Mouse (Mus musculus) retina, embryonic 14.5 days (tissue): ENCODE measurements at regions not wholly inside any gene's neighbourhood (a gene's known extent, or its start where the extent isn't known, plus 50 kb on each side); places are given as distances from the start of the nearest gene placed in this dataset.
A peak's percentile ranks its signal among the peaks of the same experiment; 100 is the strongest.

ENCODE experiments used
- DNase-seq: peaks from one replicate; pipeline ENCODE4 v3.0.0-alpha.2; 2015; ENCODE audit warnings: low spot score

DNA sequence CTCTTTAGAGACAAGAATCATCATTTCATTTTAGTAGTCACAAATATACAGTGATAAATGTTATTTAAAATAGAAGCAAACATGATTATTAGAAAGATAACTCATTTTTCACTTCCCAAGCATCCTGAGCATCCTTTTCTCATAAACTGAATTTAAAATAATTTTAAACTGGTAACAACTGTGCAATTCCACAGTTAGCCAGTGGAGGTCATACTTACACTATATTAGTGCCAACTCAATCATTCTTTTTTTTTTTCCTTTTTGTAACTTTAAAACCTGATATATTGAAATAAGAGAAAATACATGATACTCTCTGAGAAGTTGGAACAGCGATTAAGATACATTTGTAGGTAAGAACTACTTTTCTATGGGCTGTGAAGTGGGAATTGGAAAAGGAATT is 113.2 kb upstream of the Gm17509 start:
- DNase-seq: peak; percentile 61

DNA sequence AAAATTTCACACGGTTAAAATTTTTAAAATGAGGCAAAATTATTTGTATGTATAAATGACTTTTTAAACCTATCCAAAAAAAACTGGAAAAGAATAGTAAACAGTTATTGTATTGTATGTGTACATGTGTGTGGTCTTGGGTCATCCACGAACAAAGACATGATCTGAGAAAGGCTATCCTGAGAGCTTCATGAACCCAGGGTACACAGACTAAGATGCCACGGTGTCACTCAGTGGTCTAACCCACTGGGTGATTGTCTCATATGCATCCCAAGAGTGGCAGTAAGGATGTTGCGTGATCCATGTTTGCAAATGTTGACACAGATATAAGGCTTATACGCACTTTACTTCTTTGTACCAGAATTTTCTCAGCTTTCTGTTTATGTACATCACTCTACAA is 113.7 kb upstream of the Gm17509 start:
- DNase-seq: no peak

DNA sequence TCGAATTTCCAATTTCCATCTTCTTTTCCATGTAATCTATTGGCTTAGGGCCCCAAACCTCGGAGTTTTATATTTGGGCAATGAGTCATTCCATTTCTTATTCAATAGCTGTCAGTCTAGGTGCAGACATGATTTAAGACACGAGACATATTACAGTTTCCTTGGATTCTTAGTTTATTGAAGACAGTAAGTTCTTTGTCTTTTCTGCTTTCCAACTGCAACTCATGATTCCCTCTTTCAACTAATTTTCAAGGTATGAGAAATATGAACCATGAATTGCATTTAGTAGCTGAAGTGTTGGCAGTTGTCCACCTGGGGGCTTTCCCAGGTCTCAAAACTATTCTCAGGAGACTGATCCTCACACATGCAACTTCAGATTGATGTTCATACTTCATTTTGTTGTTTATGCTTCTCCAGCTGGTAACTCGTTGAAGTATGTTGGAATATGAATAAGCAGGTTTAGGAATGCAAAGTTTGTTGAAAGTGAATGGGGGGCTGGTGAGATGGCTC is 160.3 kb upstream of the Gm17509 start:
- no peak for DNase-seq

DNA sequence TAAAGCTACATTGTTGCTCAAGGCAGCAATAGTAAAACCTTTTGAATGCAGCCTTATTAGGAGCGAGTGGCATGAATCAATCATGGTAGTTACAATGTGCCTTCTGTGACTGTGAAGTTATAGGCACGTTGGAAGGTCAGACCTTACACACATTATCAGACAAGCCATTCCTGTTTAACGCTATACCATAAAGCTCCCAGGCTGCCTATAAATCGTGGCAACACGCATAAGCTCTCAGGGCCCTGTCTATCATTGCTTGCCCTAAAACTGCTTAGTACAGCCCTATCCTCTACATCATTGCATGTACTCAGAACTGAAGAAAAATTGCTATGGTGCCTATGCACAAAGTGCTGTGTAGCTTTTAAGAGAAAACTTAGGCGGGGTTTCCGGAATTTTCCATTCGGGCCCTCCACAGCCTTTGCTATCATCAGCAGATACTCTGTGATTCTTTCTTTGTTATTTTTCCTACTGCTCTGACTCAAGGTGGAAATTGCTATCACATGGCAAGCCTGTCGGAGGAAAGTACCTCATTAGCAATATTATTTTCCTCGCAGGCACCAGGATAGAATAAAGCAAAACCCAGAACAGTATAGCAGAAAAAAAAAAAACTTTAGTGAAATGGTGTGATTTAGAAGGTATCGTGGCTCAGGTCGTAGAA is 162.7 kb upstream of the Gm17509 start:
- no peak for DNase-seq

DNA sequence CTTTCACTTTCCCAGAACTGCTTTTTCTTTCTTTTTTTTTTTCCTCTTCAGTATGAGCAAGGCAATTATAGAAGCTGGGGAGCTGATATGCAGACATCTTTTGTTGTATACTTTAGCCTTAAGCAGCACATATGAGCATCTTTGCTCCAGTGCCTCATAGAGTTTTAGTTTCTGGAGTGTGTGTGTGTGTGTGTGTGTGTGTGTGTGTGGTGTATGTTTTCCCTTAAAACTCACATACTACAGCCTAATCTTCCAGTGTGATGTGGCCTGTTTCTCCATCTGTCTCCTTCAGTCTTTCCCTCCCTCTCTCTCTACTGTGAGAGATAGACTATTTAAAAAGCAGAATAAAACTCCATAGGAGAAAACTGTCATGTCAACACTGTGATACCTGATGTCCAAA is 169.4 kb upstream of the Gm17509 start:
- no peak for DNase-seq

DNA sequence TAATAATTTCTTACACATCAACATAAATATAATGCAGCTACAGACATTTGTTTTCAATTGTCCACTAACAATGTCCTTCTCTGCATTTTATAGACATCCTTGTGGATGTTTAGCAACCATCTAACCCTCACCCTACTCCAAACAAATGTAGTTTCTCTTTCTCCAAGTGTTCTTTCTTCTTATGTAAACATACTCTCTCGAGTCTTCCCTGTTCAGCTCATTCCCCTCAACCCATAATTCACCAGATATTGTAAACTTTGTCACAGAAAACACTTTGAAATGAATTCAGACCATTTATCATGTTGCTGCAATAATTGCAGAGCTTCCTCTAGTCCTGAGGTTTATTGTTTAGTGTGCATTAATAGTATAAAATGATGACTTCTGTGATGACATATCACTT is 172.6 kb upstream of the Gm17509 start:
- DNase-seq: no peak

DNA sequence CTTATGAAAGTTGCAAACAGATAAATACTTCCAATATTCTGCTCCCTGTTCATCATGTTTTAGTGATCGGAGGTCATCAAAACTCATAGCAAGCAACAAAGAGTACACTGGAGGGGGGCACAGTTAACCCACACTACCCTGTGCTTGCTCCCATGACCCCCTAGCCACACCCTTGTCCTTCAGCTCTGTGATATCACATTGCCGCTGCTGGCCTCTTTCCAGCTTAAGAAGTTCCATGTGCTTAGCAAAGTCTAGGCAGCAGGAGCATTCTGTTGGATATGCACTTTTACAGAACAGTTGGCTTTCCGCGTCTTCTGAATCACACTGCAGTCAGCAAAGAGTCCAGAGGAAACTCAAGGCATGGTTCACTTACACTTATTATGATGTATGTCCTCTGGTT is 180.4 kb upstream of the Gm17509 start:
- DNase-seq: no peak

DNA sequence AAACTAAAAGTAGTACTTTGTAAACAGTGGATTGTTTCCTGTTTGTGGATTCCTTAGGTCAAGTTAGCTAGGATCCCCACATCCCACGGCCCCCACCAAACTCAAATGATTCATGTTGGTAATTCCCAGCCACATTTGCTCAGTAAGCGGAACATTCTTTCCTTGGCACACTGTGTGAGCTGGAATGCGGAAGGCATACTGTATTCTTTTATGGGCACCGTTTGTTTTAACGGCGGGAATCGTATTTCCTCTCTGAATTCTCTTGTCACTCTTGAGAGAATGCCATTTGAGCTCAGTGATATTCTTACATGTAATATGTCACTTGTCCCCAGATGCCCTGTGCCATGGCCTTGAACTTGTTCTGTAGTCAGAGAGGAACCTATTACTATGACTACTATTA is 189.1 kb upstream of the Gm17509 start:
- no peak for DNase-seq

DNA sequence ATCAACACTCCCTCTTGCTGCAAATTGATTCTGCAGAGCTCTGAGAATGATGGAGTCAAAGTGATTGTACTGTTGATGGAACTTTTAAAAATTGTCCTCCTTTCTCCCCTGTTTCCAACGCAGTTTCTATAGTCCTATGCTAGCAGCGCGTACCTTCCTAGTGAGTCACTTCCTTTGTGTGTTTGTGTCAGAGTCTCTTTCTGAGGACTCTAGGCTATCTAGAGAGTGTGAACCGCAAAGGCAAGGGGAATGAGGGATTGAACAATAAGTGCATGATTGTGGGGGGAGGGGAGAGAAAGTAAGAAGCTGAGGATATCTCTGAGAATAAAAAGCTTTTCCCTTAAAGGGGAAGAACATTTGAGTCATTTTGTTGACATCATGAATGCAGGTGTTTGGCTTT is 188.5 kb upstream of the Hcn1 start:
- DNase-seq: no peak

DNA sequence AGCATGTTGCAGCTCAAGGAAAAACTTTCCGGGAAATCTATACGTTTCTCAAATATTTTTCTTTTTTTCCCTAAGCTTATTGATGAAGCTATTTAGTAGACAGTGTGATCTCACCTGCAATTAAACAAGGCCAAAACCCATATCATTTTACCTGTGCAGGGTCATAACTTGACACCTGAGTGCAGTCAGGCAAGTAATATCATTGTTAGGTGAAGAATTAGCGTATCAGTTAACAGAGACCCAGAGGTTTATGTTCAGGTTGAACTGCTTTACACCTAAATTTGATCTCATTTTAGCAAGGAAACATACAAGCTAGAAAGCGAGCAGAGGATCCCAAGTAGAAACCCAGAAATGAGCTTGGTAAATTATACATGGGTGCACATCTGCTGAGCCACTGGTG is 178.6 kb upstream of the Hcn1 start:
- DNase-seq: no peak

DNA sequence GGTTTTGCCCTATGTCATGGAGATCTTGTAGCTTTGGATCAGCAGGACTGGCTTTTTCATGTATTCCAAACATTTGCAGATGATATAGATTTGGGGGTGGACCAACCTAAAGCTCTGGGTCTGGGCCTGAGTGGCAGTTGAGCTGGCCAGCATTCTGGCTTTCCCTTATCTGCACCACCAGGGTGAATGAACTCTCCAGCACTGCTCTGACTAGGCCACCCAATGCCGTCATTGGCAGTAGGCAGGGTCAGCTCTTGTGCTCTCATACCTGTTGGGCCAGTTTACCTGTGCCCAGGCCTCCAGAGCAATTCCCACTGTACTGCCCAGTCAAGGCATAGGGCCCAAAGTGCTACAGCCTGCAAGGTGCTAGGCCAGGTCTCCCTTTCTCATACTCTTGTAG is 177.1 kb upstream of the Hcn1 start:
- no peak for DNase-seq

DNA sequence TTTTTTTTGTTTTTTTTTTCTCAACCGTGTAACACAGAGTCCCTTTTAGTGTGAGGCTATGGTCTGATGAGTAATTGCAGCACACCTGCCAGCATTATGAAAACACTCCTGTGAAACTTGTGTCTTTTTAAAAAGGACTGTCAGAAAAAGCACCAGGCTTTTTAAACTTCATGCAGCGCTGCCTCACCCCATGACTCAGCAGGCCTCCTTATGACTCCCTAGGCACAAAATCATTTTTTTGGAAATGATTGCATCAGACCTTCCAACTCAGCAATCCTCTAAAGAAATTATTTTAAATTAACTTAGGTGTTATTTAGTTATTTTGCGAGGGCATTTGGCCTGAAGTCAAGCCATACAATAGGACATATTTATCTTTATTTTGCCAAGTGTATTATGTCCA is 134.7 kb upstream of the Hcn1 start:
- DNase-seq: no peak

DNA sequence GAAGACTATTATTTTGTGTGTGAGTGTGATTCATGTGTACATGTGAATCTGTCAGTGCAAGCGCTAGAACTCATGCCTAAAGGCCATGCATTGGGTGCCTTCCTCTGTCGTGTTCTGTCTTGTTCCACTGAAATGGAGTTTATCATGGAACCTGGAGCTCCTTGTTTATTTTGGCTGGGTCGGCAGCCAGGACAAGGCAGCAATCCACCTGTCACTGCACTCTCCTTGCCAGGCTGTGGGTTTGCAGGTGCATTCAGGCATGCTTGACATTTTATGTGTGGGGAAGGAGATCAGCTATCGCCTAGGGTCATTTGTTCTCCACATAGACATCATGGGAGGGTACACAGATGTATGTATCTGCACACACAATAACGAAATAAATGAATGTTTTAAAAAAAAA is 129.4 kb upstream of the Hcn1 start:
- DNase-seq: no peak

DNA sequence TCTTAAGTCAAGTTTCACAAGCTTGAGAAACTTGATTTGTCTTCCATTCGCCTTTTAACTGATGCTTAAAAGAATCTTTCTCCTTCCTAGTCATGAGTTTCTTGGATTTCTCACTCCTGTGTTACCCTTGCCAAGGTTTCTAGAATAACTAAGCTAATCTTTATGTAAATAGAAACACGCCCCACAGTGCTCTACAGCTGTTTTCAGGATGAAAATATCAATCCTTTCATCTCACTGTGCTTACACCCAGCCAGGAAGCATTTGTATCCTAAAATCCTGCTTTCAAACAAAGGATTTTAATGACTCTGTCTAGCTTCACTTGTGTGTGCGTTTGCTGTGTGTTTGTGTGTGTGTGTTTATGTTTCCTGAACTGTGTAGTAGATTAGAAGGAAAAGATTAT is 119.5 kb upstream of the Hcn1 start:
- DNase-seq: no peak

DNA sequence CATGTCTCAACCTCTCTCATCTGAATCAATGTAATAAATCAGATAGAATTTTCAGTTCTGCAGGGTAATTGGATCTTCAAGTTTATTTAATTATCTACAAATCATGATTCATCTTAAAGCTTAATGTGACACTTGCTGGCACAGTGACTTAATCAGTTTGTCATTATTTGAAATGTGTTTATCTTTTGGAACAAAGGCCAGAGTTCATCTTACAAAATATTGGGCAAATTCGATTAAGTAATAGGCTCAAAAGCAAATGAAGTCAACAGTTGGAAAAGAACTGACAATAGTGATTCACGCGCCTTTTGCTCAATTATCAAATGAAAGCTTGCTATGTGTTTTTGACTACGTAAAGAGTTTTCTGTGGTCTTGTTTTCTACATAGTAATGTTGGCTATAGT is 93.4 kb upstream of the Hcn1 start:
- no peak for DNase-seq

DNA sequence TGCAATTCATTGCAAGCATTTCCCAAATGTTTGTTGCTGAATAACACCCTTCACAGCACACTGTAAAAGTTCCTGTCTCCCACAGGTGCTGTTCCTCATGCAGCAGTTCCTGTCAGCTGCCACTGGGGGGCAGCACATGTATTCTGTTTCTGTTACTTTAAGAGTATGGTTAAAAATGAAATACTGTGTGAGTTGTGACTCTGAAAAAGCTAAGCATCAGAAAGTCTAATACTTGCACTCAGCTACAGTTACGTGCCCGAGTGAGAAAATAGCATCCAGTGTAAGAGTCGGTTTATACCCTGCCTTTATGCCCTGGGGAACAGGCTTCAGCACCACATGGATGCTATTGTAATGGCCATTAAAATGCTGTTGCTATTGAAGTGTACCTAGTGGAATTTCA is 52.0 kb upstream of the Hcn1 start:
- peak; percentile 75 for DNase-seq
